Mouse (Mus musculus) stomach, postnatal 0 days (tissue): ENCODE data around the gene Oosp1.

ENCODE experiments used
- CTCF ChIP-seq: IDR thresholded peaks from 2 replicates; pipeline ENCODE4 v1.5.1; 2016; ENCODE audit warnings: antibody characterized with exemption, low read depth, mild to moderate bottlenecking, moderate library complexity
- EP300 ChIP-seq: optimal IDR thresholded peaks from 2 replicates; pipeline ENCODE3; 2016; ENCODE audit warnings: antibody characterized with exemption

GRCm38 (mm10) chr19:11617983-11618382 is 73.0 kb downstream of the Oosp1 start:
- TF ChIP-seq CTCF (no peak), EP300 (no peak)
